Mouse (Mus musculus) spleen, adult 12 weeks (tissue): Measurements from ENCODE around the gene Fpr1.
A peak's percentile ranks its signal among the peaks of the same experiment; 100 is the strongest.
"Not testable (repeated sequence)": the region's sequence is repeated elsewhere in the genome, so short reads cannot be mapped to it uniquely, and the experiment has no call there.

Experiments
- DNase-seq: peaks from one replicate; pipeline ENCODE4 v3.0.0; 2022; ENCODE audit warnings: low spot score

The Fpr1 gene

DNA sequence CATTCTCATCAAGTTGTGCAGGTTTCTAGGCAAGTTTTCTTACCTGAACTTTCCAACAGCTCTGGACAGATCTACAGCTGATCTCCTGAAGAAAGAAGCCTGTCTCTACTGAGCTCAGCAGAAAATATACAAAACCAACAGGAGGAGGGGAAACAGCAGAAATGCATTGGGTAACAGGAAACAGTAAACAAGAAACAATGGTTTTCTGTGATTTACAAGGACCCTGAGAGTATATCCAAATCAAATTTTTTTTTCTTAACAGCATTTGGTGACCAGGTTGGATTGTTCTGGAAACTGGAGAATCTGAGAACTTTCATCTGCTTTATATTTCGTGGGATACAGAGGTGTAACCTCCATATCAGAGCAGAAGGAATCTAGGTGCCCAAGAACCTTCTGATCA is at the start of gene Fpr1:
Gene Fpr1, minus strand, starts transcription at position 101 of the 400 bp plus-strand sequence.
- DNase-seq = no peak

DNA sequence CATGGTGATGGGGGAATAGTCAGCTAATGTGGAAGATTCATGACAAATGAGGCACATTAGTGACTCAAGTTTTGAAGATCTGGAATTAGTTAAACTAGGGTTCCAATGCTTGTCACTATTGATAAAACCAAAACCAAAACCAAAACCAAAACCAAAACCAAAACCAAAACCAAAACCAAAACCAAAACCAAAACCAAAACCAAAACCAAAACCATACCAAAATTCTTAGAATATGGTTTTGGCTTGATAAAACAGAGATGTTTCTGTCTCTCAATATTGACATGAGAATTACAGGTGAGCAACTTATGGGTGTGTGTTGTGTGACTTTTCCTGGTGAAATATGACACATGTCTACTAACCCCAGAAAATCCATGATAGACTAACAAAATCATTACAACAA is 34.0 kb upstream of the Fpr1 start:
- no peak for DNase-seq

DNA sequence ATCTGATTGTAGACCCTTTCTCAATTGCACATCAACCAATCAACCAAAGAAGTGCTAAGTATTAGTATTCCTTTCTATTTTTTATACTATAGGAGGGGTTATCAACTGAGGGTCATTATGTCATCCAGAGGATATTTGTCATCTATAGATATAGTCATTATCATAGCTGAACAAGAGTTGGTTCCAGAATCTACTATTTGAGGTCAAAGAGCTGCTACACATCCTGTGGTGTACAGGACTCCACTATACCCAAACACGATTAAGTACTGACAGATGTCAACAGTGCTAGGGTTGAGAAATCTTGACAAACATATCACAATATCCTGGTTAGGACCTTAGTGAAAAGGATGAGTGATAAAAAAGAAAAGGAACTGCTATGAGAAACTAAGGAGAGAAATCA is 33.6 kb upstream of the Fpr1 start:
- DNase-seq = no peak

DNA sequence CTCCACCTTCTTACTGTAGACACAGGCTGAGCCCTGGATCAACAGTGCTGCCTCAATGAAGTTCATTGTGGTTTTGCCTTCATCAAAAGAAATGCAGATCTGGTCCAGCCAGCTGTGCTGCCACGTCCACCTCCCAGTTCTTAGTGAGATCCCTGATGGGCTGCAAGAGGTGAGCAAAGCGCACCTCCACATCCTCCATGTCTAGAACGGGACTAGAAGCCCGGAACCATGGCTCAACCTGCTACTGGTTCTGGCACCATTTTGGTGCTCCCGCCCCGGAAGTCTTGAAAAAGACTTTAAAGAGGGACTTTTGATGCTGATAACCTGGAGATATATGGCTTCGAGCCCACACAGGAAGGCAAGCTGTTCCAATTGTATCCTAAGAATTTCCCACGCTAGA is 28.9 kb upstream of the Fpr1 start:
- DNase-seq = not testable (repeated sequence)

DNA sequence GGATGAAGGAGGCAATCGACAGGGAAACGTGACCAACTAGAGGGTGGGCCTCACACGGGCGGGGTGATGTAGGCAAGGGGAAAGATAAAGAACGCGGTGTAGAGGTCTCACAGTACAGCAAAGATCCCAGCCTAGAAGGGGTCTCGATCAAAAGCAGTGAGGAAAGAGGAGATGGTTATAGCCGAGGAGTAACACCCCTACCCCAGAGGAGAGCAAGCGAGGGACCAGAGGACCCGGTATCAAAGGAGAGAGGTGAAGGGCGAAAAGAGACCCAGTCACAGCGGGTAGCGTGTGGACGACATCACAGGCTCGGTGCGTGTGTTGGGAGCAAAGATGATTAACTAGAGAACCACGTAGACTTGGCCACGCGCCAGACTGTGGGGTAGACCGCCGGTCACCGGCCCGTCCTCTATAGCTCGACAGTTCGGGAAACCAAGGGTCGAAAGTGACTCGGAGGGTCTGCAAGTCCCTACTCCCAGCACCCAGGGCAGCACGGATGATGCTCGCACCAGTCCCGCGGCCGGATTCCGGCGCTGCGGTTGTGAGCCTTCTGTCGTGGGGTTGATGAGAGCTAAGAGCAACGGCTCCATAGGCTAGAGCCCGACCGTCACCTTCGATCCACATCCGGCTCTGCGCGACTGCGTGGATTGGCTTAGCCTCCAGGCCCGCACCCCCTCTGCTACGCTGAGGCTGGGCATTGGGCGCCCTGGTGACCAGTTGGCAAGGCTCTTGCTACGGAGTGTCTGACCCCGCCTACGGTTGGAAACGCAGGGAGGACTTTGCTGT is 26.1 kb upstream of the Fpr1 start:
- DNase-seq = peak; percentile 17

DNA sequence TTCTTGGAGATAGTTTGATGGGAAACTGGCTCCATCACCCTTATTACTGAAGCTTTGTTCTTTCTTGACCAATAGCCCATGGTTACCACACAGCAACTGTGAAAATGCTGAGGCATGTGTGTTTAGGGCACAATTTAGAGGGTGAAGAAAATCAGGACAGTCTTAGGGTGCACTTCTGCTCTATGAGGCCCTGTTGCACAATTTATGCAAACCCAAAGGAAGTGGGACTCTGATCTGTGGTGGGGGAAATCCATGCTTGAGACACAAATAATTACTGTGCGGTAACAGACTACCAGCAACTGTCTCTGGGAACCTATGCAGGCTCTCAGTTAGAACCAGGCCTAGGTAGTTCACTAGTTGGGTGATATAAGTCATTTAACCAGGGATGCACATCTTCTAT is 17.0 kb upstream of the Fpr1 start:
- no peak for DNase-seq

DNA sequence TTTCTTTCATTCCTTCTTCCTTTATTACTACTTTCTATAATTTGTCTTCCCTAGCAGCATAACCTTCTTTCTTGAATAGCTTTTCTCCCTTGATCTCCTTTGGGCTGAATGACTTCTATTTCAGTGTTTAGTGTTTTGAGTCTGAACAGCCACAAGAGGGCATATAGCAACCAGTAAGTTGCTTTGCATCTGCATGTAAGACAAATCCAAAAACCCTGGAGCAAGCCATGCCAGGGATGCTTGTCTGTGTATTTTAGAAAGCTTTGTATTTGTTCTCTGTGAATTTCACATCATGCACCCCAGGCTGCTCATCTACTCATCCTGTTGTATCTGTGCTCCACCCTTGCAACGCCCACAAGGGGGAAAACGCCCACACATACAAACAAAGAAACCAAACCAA is 15.5 kb upstream of the Fpr1 start:
- DNase-seq = no peak

DNA sequence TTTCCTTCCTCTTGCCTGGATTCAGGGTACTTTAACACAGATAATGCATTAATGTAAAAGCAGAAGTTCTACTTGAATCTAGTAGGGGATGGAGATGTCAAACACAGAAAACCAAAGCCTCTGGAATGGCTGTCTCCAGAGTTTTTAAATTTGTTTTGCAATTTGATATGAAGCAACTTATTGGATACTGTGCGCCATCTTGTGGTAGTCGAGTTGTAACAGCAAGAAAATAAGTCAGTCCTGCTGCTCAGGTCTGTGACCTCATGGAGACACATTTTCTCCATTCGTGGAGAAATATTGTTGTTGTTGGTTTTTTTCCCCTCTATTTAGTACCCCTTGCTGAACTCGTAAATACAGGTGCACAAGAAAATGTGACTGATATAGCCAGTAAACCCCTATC is 12.3 kb upstream of the Fpr1 start:
- DNase-seq = no peak

DNA sequence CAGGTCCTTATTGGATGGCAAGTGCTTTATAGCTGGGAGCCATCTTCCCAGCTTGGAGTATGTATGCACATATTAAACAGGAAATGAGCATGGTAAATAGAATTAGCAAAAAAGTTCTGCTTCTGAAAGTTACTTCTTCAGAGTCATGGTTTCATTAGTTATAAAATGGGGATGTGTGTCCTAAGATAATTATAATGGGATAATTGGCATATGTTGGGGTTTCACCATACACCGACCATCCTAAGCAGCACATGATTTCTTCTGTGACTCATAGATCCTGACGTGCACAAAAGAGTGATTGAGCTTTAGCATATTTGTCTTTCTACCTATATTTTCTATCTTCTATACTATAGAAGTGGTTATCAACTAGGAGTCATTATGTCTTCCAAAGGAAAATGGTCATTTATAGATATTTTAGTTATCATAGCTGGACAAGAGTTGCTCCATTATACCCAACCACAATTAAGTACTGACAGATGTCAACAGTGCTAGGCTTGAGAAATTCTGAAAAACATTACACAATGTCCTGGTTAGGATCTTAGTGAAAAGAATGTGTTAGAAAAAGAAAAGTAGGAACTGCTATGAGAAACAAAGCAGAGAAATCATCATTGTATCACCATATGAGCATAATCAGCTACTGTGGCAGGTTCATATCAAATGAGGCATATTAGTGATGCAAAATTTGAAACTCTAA is 6.1 kb upstream of the Fpr1 start:
- DNase-seq = no peak

DNA sequence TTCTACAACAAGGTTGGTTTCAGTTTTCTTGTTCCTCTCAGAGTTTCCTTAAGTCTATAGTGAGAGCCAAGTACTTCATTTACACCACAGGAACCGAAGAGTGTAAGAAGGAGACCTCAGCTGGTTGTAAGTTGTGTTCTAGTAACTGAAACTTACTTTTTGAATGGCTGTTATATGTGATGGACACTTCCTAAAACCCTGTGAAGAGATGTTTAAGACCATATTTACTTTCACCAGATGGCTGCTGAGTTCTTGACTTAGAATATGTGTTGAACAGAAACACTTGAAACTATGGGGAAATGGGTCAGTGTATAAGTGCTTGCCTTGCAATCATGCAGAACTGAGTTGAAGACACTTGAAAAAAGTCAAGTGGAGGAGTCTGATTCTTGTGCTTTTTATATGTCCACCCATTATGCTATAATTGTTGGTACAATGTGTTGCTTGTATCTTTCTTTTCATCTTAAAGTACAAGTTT is 4.1 kb upstream of the Fpr1 start, which contains the start of the genes Fpr2 and Fpr3:
Gene Fpr2, plus strand, starts transcription at position 51 of the 475 bp plus-strand sequence.
Gene Fpr3, plus strand, starts transcription at position 79 of the 475 bp plus-strand sequence.
- DNase-seq = no peak

DNA sequence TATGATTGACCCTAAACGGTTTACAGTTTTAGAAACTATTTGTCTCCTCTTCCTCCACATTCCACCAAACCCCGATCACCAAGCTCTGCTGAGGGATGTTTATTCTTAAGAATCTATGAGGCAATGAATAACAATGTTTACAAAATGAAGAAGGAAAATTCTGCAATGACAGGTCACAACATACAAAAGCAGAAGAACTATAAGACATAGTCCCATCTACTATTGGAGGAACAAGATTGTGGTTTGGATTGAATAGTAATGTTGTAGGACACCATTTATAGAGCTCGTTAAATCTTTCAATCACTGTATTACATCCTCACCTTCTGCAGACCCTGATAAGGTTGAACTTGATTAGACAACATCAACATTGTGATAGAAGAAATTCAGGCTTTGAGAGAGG is 1.1 kb downstream of the Fpr1 start:
- no peak for DNase-seq

DNA sequence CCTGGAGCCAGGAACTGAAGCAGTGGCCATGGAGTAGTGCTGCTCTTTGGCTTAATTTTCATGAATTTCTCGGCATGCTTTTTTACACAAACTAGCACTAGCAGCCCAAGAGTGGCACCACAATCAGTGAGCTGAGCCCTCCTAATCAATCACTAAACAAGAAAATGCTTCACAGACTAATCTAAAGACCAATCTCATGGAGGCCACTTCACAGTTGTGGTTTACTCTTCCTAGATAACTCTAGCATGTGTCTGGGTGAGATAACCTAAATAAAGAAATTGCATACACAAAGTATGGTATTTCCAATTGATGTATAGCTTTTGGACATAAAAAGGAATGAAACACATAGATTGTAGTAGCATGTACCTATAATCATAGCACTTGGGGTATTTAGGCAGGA is 4.4 kb downstream of the Fpr1 start:
- DNase-seq = no peak

DNA sequence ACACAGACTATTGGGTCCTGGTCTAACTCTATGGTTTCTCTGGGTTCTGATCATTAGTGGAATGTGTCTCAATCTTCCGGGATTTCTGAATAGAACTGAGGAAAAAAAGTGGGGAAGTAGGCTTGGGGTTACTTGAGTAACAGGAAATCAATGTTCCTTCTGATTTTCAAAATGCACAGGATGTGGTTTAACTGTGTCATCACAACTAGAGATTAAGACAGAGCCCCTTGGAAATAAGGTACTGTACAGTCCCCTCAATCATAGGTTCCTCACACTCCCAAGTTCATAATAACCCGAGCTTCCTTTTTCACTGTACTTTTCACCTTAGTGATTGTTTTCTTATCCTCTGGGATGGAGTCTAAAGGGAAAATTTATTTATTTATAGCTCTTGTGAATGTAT is 12.0 kb downstream of the Fpr1 start:
- no peak for DNase-seq

DNA sequence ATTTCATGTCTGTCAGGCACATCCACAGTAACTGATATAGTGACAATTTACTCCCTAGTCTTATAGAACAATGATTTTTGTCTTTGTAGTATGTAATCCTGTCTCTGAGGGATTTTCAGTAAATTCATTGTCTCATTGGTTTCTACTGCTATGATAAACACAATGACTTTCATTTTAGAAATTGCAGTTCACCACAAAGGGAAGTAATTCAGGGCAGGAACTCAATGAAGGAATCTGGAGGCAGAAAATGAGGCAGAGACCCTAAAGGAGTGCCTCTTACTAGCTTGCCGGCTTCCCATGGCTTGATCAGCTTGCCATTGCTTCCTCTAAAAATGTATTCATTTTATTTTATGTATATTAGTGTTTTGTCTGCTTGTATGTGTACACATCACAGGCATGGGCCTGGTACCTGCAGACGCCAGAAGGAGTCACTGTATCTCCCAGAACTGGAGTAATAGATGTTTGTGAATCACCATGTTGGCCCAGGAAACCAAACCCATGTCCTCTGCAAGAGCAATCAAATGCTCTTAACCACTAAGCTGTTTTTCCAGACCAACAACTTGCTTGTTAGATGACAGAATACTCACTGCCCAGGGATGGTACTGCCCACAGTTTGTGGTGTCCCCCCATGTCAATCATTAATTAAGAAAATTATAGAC is 12.7 kb downstream of the Fpr1 start:
- DNase-seq = no peak

DNA sequence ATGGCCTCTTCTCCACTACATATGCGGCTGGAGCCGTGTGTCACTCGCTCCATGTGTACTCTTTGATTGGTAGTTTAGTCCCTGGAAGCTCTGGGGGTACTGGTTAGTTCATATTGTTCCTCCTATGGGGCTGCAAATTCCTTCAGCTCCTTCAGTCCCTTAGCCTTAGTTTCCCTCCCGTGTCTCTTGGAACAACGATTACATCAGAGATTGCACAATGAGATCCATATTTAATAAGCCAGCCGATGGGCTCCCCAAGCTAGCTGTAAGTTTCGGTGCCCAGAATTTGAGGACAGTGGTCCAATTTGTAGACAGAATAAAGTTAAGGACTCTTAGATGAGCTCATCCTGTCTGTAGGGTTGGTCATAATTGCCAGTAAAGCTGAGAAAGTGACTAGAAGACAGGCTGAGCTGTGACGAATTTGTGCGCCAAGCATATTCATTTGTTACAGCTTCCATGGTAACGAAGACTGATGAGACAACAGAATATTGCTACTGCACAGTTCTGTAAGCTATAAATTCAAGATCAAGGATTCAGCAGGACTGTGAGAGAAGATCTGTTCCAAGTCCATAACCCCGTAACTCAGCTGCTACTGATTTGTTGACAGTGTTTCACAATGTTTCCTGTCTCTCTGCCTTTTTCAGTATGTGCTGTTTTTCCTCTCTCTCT is 16.8 kb downstream of the Fpr1 start:
- no peak for DNase-seq

DNA sequence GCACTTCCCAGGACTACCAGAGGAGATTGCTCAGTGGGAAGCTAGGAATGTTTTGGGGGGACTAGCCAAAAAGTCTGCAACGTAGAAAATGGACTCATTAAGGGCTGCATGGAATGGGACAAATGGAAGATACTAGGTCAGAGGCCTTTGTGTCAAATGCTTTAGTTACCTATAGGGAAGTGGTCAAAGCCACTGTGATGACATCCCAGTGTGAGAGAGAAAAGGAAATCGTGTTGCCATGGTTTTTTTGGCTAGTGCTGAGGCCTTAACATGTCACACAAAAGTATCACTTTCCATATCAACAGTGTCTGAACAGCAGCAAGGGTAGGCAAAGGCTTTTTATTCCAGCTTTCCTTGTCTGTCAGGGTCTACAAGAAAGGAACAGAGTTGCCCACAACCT is 18.6 kb downstream of the Fpr1 start:
- DNase-seq = no peak

DNA sequence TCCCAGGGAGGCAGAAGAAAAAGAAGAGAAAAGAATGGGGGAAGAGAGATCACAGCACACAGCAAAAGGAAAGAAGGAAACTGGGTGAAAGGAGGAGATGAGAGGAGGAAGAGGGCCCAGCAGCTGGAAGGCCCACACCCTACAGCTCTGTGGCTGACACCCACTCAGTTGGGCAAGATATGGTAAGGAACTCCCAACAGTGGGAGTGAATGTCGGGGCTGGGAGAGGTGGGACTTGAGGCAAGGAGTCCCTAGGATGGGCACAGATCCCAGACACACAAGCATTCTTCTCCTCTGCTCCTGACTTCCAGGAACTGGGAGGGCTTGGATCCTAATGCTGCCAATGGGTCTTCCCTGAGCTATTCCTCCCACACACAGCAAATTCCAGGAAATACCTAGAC is 21.4 kb downstream of the Fpr1 start:
- DNase-seq = no peak

DNA sequence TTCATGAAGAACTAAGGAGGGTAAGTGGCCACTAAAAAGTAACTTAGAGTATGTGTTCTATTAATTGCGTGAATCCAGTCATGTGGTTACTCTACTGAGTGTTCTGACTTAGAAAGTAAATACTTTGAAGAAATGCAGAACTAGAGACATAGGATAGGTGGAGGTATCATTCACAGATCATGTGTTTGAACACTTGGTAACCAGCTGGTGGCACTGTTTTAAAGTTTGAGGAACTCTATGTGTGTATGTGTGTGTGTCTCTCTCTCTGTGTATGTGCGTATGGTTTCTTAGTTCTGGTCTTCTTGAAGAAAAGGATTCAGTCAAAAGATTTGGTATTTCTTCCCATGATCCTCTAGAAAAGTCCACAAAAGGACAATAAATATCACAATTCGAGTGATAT is 23.6 kb downstream of the Fpr1 start:
- DNase-seq = no peak

DNA sequence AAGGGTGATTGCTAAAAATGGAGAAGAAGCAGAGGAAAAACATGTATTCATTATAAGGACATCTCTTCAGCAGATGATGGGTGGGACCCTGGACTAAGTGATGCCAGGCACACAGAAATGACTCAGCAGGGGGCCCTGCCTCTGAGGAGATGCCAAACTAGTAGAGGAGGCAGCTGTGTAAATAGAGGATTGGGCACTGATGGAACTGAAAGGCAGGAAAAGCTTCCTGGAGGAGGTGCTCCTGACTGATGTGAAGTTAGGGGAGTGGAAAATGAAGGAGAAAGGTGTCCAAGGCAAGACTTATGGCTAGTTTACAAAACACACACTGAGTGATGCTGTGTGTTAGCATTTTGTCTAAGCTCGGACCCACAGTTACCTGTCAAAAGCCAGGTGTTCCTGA is 26.3 kb downstream of the Fpr1 start:
- no peak for DNase-seq

DNA sequence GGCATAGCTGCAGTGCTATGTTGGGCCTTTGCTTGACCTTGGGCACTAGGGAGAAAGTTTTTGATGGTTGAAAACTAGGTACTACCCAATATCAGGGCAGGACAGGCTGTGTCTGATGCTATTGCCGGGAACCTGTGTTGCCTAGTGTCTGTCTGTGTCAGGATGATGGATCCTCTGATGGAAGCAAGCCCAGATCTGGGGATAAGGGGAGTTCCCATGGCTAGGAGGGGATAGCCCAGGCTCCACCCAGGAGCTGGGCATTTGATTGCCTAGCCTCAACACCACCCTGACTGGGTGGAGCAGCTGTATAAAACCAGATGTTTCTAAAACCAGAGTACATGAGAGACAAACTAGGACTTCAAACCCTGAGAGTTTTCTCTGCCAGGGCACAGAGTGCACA is 27.1 kb downstream of the Fpr1 start:
- DNase-seq = no peak

DNA sequence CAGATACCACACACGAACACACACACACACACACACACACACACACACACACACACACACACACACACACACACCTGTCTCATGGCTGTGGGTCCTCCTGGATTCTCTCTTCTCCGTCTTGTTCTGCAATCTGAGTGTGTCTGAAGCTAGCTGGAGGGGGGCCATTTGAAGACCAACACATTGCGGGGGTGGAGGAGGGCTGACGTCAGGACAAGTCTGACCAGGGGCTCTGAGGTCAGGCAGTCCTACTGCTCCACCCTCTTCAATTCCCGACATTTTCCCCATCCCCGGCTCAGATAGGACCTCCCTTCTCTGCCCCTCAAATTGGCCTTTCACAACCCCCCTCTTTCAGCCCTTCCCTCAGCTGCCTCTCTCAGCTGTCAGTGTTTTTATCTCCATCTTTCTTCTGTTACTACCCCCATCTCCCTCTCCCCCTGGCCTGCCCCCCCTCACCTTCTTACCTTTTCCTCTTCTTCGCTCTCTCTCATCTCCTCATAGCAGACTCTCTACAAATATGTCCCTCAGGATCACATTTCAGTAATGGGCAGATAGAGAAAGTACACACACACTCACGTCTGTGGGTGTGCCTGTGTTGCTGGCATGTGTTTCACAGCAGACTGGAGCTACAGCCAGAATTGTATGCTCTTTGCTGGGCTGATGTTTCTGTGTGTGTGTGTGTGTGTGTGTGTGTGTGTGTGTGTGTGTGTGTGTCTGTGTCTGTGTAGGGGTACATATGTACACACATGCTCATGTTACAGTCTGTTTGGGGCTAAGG is 28.5 kb downstream of the Fpr1 start, which contains the start of gene Has1:
Gene Has1, minus strand, starts transcription at position 142 of the 775 bp plus-strand sequence.
- no peak for DNase-seq
